Mouse (Mus musculus): ENCODE data around the gene Ogg1. TPM values are rescaled to one million over a fixed set of nuclear protein-coding genes. Genes with fewer than 3 reads are reported as not detected.

Gene Ogg1
- polyA plus RNA-seq (2015; fragmentation: Nextera tagmentation; extraction: Ambion mirVana): 9.3 and 10.1 TPM in 2 replicates

GRCm38 (mm10) chr6:113326533-113327315 lies at the start of gene Ogg1:
Gene Ogg1 (plus strand): TSS chr6:113326972.
- Histone ChIP-seq H3K4me2 (peak within 1 kb of the TSS; percentile 93), H3K27ac (replicated peaks) (peak within 1 kb of the TSS; percentile 87), H3K4me3 (replicated peaks) (peak within 1 kb of the TSS; percentile 55), H3K9ac (replicated peaks) (peak within 1 kb of the TSS; percentile 71), H3K4me1 (peaks cover 19% of the 10 kb centered on the region), H3K36me3 (peaks cover 34% of the 10 kb centered on the region), H3K27me3 (replicated peaks) (no peaks in the 10 kb centered on the region), H3K9me3 (replicated peaks) (no peaks in the 10 kb centered on the region)
- under 1% methylated on average over 52 of the region's 52 CpGs for WGBS
- peak; percentile 99 for ATAC-seq (ENCODE audit: low FRiP score)

- Histone ChIP-seq H3K27ac (replicated peaks) (no peak overlapping the region), H3K4me2 (peak overlapping the region; percentile 82), H3K4me1 (peaks cover 17% of the 10 kb centered on the region), H3K9me3 (replicated peaks) (no peaks in the 10 kb centered on the region), H3K4me3 (replicated peaks) (peak overlapping the region; percentile 41), H3K36me3 (peaks cover 22% of the 10 kb centered on the region; the same call in 1 of the 2 replicates), H3K9ac (replicated peaks) (no peak overlapping the region), H3K27me3 (replicated peaks) (peaks cover 49% of the 10 kb centered on the region)
- WGBS: 66% methylated on average over 6 of the region's 6 CpGs
- ATAC-seq (ENCODE audit: low FRiP score): no peak
Measured at GRCm38 (mm10) chr6:113281676-113282075, 45.1 kb upstream of the Ogg1 start.

GRCm38 (mm10) chr6:113282101-113282802 lies 44.5 kb upstream of the Ogg1 start, which contains the start of gene Cpne9:
Gene Cpne9 (plus strand): TSS chr6:113282307.
- peak within 1 kb of the TSS; percentile 42 for H3K9ac ChIP-seq (replicated peaks)
- WGBS: 2% methylated on average over 35 of the region's 37 CpGs
- peaks cover 22% of the 10 kb centered on the region; the same call in 1 of the 2 replicates for H3K36me3 ChIP-seq
- no peaks in the 10 kb centered on the region for H3K9me3 ChIP-seq (replicated peaks)
- H3K4me1 ChIP-seq: peaks cover 17% of the 10 kb centered on the region
- H3K27me3 ChIP-seq (replicated peaks): peaks cover 49% of the 10 kb centered on the region
- H3K4me2 ChIP-seq: peak within 1 kb of the TSS; percentile 82
- peak; percentile 67; the same call in 1 of the 2 replicates for ATAC-seq (ENCODE audit: low FRiP score)
- no peak within 1 kb of the TSS for H3K27ac ChIP-seq (replicated peaks)
- peak within 1 kb of the TSS; percentile 41 for H3K4me3 ChIP-seq (replicated peaks)

- peaks cover 49% of the 10 kb centered on the region for H3K27me3 ChIP-seq (replicated peaks)
- H3K4me2 ChIP-seq: peak overlapping the region; percentile 82
- peaks cover 17% of the 10 kb centered on the region; the same call in 1 of the 2 replicates for H3K36me3 ChIP-seq
- 0 out of 2 replicates have a peak overlapping the region, but pooled peaks have one; percentile 42 for H3K9ac ChIP-seq (replicated peaks)
- H3K9me3 ChIP-seq (replicated peaks): no peaks in the 10 kb centered on the region
- no peak overlapping the region for H3K27ac ChIP-seq (replicated peaks)
- peak; percentile 30; the same call in 1 of the 2 replicates for ATAC-seq (ENCODE audit: low FRiP score)
- 1% methylated on average over 22 of the region's 22 CpGs for WGBS
- peaks cover 17% of the 10 kb centered on the region for H3K4me1 ChIP-seq
- peak overlapping the region; percentile 41 for H3K4me3 ChIP-seq (replicated peaks)
Measured at GRCm38 (mm10) chr6:113282969-113283368, 43.8 kb upstream of the Ogg1 start.

- Histone ChIP-seq H3K27me3 (replicated peaks) (peaks cover 49% of the 10 kb centered on the region), H3K9me3 (replicated peaks) (no peaks in the 10 kb centered on the region), H3K9ac (replicated peaks) (no peak overlapping the region), H3K36me3 (peaks cover 13% of the 10 kb centered on the region; the same call in 1 of the 2 replicates), H3K27ac (replicated peaks) (no peak overlapping the region), H3K4me1 (peaks cover 17% of the 10 kb centered on the region), H3K4me2 (peak overlapping the region; percentile 82), H3K4me3 (replicated peaks) (no peak overlapping the region; the same call in 1 of the 2 replicates)
- no peak for ATAC-seq (ENCODE audit: low FRiP score)
- WGBS: 11% methylated on average over 6 of the region's 6 CpGs
Measured at GRCm38 (mm10) chr6:113283500-113283899, 43.3 kb upstream of the Ogg1 start.

GRCm38 (mm10) chr6:113284931-113285330 lies 41.8 kb upstream of the Ogg1 start:
- ATAC-seq (ENCODE audit: low FRiP score): no peak
- no peak overlapping the region for H3K4me2 ChIP-seq
- H3K4me1 ChIP-seq: peaks cover 17% of the 10 kb centered on the region
- no peaks in the 10 kb centered on the region for H3K9me3 ChIP-seq (replicated peaks)
- no peak overlapping the region for H3K27ac ChIP-seq (replicated peaks)
- WGBS: 80% methylated on average over 3 of the region's 3 CpGs
- peaks cover 6% of the 10 kb centered on the region; the same call in 1 of the 2 replicates for H3K36me3 ChIP-seq
- no peak overlapping the region for H3K9ac ChIP-seq (replicated peaks)
- H3K27me3 ChIP-seq (replicated peaks): peaks cover 49% of the 10 kb centered on the region
- no peak overlapping the region for H3K4me3 ChIP-seq (replicated peaks)

GRCm38 (mm10) chr6:113286316-113286715 lies 40.5 kb upstream of the Ogg1 start:
- Histone ChIP-seq H3K4me1 (peaks cover 17% of the 10 kb centered on the region), H3K4me3 (replicated peaks) (no peak overlapping the region), H3K27me3 (replicated peaks) (peaks cover 40% of the 10 kb centered on the region), H3K36me3 (no peaks in the 10 kb centered on the region), H3K9me3 (replicated peaks) (no peaks in the 10 kb centered on the region), H3K27ac (replicated peaks) (no peak overlapping the region), H3K9ac (replicated peaks) (no peak overlapping the region), H3K4me2 (no peak overlapping the region)
- no peak for ATAC-seq (ENCODE audit: low FRiP score)
- WGBS: 42% methylated on average over 1 of the region's 1 CpGs

- 85% methylated on average over 4 of the region's 4 CpGs for WGBS
- Histone ChIP-seq H3K4me1 (peaks cover 11% of the 10 kb centered on the region), H3K9ac (replicated peaks) (no peak overlapping the region), H3K36me3 (no peaks in the 10 kb centered on the region), H3K27ac (replicated peaks) (no peak overlapping the region), H3K27me3 (replicated peaks) (peaks cover 31% of the 10 kb centered on the region), H3K4me2 (no peak overlapping the region), H3K4me3 (replicated peaks) (no peak overlapping the region), H3K9me3 (replicated peaks) (no peaks in the 10 kb centered on the region)
- ATAC-seq (ENCODE audit: low FRiP score): no peak
Measured at GRCm38 (mm10) chr6:113287236-113287635, 39.5 kb upstream of the Ogg1 start.

GRCm38 (mm10) chr6:113289346-113289745 lies 37.4 kb upstream of the Ogg1 start:
- H3K9ac ChIP-seq (replicated peaks): no peak overlapping the region
- no peaks in the 10 kb centered on the region for H3K36me3 ChIP-seq
- no peaks in the 10 kb centered on the region for H3K9me3 ChIP-seq (replicated peaks)
- H3K27ac ChIP-seq (replicated peaks): no peak overlapping the region
- 91% methylated on average over 15 of the region's 15 CpGs for WGBS
- no peak overlapping the region for H3K4me2 ChIP-seq
- H3K27me3 ChIP-seq (replicated peaks): peaks cover 10% of the 10 kb centered on the region
- ATAC-seq (ENCODE audit: low FRiP score): no peak
- H3K4me1 ChIP-seq: no peaks in the 10 kb centered on the region
- H3K4me3 ChIP-seq (replicated peaks): no peak overlapping the region

- Histone ChIP-seq H3K27me3 (replicated peaks) (no peaks in the 10 kb centered on the region; the same call in 1 of the 2 replicates), H3K9me3 (replicated peaks) (no peaks in the 10 kb centered on the region), H3K36me3 (no peaks in the 10 kb centered on the region), H3K4me2 (no peak overlapping the region), H3K27ac (replicated peaks) (no peak overlapping the region), H3K4me3 (replicated peaks) (no peak overlapping the region), H3K4me1 (no peaks in the 10 kb centered on the region), H3K9ac (replicated peaks) (no peak overlapping the region)
- no peak for ATAC-seq (ENCODE audit: low FRiP score)
- WGBS: 70% methylated on average over 6 of the region's 6 CpGs
Measured at GRCm38 (mm10) chr6:113290346-113290745, 36.4 kb upstream of the Ogg1 start.

GRCm38 (mm10) chr6:113292938-113293337 lies 33.8 kb upstream of the Ogg1 start:
- 81% methylated on average over 5 of the region's 5 CpGs for WGBS
- no peak overlapping the region for H3K9ac ChIP-seq (replicated peaks)
- H3K4me3 ChIP-seq (replicated peaks): no peak overlapping the region
- no peak overlapping the region for H3K4me2 ChIP-seq
- no peaks in the 10 kb centered on the region for H3K4me1 ChIP-seq
- no peaks in the 10 kb centered on the region for H3K36me3 ChIP-seq
- ATAC-seq (ENCODE audit: low FRiP score): no peak
- H3K27ac ChIP-seq (replicated peaks): no peak overlapping the region
- no peaks in the 10 kb centered on the region for H3K9me3 ChIP-seq (replicated peaks)
- H3K27me3 ChIP-seq (replicated peaks): no peaks in the 10 kb centered on the region
